Mouse (Mus musculus) hindbrain, postnatal 0 days (tissue): Measurements from ENCODE around the gene Ntm. TPM values are rescaled to one million over a fixed set of nuclear protein-coding genes. Genes with fewer than 3 reads are reported as not detected.

Source experiments
- ATAC-seq: fragments of 200-750 bp; cut with Nextera tagmentation; 2 replicates; pipeline ENCODE4 v1.8.0; 2017; ENCODE audit warnings: mild to moderate bottlenecking, moderate TSS enrichment, moderate library complexity
- DNase-seq: peaks from one replicate; pipeline ENCODE4 v3.0.0-alpha.2; 2015; ENCODE audit warnings: low spot score
- H3K27ac ChIP-seq: fragments of 300-500 bp; sonication (generic); 2 replicates; pipeline ENCODE4 v1.5.1; 2014; ENCODE audit warnings: mild to moderate bottlenecking
- H3K27me3 ChIP-seq: fragments of 300-500 bp; sonication (generic); 2 replicates; pipeline ENCODE4 v1.6.1; 2014; ENCODE audit warnings: low read length, mixed read lengths; ENCODE audit not compliant: insufficient read depth
- H3K36me3 ChIP-seq: fragments of 300-500 bp; sonication (generic); 2 replicates; pipeline ENCODE4 v1.6.1; 2014; ENCODE audit warnings: low read length, mixed read lengths; ENCODE audit not compliant: insufficient read depth
- H3K4me1 ChIP-seq: fragments of 300-500 bp; sonication (generic); 2 replicates; pipeline ENCODE4 v1.6.1; 2014; ENCODE audit warnings: antibody characterized with exemption, low read length, mixed read lengths; ENCODE audit not compliant: insufficient read depth
- H3K4me2 ChIP-seq: fragments of 300-500 bp; sonication (generic); 2 replicates; pipeline ENCODE4 v1.6.1; 2014; ENCODE audit warnings: low read depth, mild to moderate bottlenecking, low read length, moderate library complexity, mixed read lengths
- H3K4me3 ChIP-seq: fragments of 300-500 bp; sonication (generic); 2 replicates; pipeline ENCODE4 v1.5.1; 2014; ENCODE audit warnings: low read length
- H3K9ac ChIP-seq: fragments of 300-500 bp; sonication (generic); replicated peaks from 2 replicates; pipeline ENCODE4 v1.6.1; 2014; ENCODE audit warnings: mild to moderate bottlenecking, low read length, moderate library complexity, mixed read lengths
- H3K9me3 ChIP-seq: fragments of 300-500 bp; sonication (generic); 2 replicates; pipeline ENCODE4 v1.6.1; 2016; ENCODE audit warnings: low read length, mixed read lengths
- CTCF ChIP-seq: IDR thresholded peaks from 2 replicates; pipeline ENCODE4 v1.5.1; 2016; ENCODE audit warnings: antibody characterized with exemption, control low read depth, low read depth
- WGBS: fragments of 180-500 bp; shearing (Covaris S2); extraction: QIAGEN DNeasy Blood & Tissue Kit; methylation state at CpG from one replicate; pipeline ENCODE4 v1.1.7; 2014; 5-methylcytosine and 5-hydroxymethylcytosine counted together
- polyA plus RNA-seq: library from polyadenylated mRNA; unstranded; fragments of >200 nt; fragmentation: Nextera tagmentation; extraction: Ambion mirVana; gene quantifications from 2 replicates; pipeline ENCODE4 v1.2.1, GENCODE M21; 2015
- total RNA-seq: library from RNA; depleted of rRNA; stranded (reverse); fragments of >200 nt; gene quantifications from 2 replicates; pipeline ENCODE4 v1.2.3, GENCODE M21; 2014

The Ntm gene
- total and polyA plus RNA-seq, 2 experiments from 2014 or later: 208 to 268 TPM

- Histone ChIP-seq H3K4me2 (no peak overlapping the region), H3K9ac (no peak overlapping the region), H3K36me3 (no peaks in the 10 kb centered on the region), H3K4me1 (peaks cover 18% of the 10 kb centered on the region; the same call in 1 of the 2 replicates), H3K9me3 (no peaks in the 10 kb centered on the region), H3K4me3 (no peak overlapping the region), H3K27me3 (no peaks in the 10 kb centered on the region), H3K27ac (no peak overlapping the region)
- DNase-seq (no peak), ATAC-seq (no peak)
- no peak for TF ChIP-seq CTCF
- 44% methylated on average over 4 of the region's 4 CpGs for WGBS
These were observed 193.6 kb downstream of the Ntm start for GRCm38 (mm10) chr9:29769361-29769760.

- DNase-seq: no peak
- no peaks in the 10 kb centered on the region for H3K27me3 ChIP-seq
- no peak overlapping the region for H3K9ac ChIP-seq
- peaks cover 28% of the 10 kb centered on the region for H3K4me1 ChIP-seq
- ATAC-seq: 0 out of 2 replicates have a peak, but pooled peaks have one; percentile 30
- H3K4me3 ChIP-seq: no peak overlapping the region
- no peaks in the 10 kb centered on the region for H3K9me3 ChIP-seq
- no peak for TF ChIP-seq CTCF
- H3K4me2 ChIP-seq: no peak overlapping the region
- no peaks in the 10 kb centered on the region for H3K36me3 ChIP-seq
- WGBS: 44% methylated on average over 6 of the region's 6 CpGs
- H3K27ac ChIP-seq: peak overlapping the region; percentile 22
These were observed 196.7 kb downstream of the Ntm start for GRCm38 (mm10) chr9:29765990-29766980.

GRCm38 (mm10) chr9:29763338-29763737 is 199.6 kb downstream of the Ntm start:
- H3K27me3 ChIP-seq: no peaks in the 10 kb centered on the region
- TF ChIP-seq CTCF: no peak
- H3K4me3 ChIP-seq: no peak overlapping the region
- H3K36me3 ChIP-seq: no peaks in the 10 kb centered on the region
- ATAC-seq: no peak
- H3K9ac ChIP-seq: no peak overlapping the region
- DNase-seq: no peak
- H3K9me3 ChIP-seq: no peaks in the 10 kb centered on the region
- no peak overlapping the region for H3K4me2 ChIP-seq
- H3K27ac ChIP-seq: no peak overlapping the region
- H3K4me1 ChIP-seq: peaks cover 25% of the 10 kb centered on the region
- WGBS: 74% methylated on average over 4 of the region's 4 CpGs

GRCm38 (mm10) chr9:29761952-29762586 is 200.9 kb downstream of the Ntm start:
- H3K4me1 ChIP-seq: peaks cover 25% of the 10 kb centered on the region
- H3K4me2 ChIP-seq: no peak overlapping the region
- H3K27ac ChIP-seq: peak overlapping the region; percentile 36; the same call in 1 of the 2 replicates
- H3K9me3 ChIP-seq: no peaks in the 10 kb centered on the region
- no peaks in the 10 kb centered on the region for H3K36me3 ChIP-seq
- 23% methylated on average over 8 of the region's 8 CpGs for WGBS
- no peak for TF ChIP-seq CTCF
- H3K4me3 ChIP-seq: no peak overlapping the region
- DNase-seq (peak; percentile 13), ATAC-seq (peak; percentile 42; the same call in 1 of the 2 replicates)
- no peaks in the 10 kb centered on the region for H3K27me3 ChIP-seq
- no peak overlapping the region for H3K9ac ChIP-seq

GRCm38 (mm10) chr9:29761511-29761910 is 201.4 kb downstream of the Ntm start:
- no peaks in the 10 kb centered on the region for H3K36me3 ChIP-seq
- peaks cover 25% of the 10 kb centered on the region for H3K4me1 ChIP-seq
- TF ChIP-seq CTCF: no peak
- H3K27ac ChIP-seq: peak overlapping the region; percentile 36; the same call in 1 of the 2 replicates
- no peaks in the 10 kb centered on the region for H3K27me3 ChIP-seq
- H3K9me3 ChIP-seq: no peaks in the 10 kb centered on the region
- peak; percentile 56; the same call in 1 of the 2 replicates for ATAC-seq
- WGBS: 60% methylated on average over 5 of the region's 5 CpGs
- no peak overlapping the region for H3K4me2 ChIP-seq
- no peak overlapping the region for H3K9ac ChIP-seq
- H3K4me3 ChIP-seq: no peak overlapping the region
- no peak for DNase-seq

GRCm38 (mm10) chr9:29759940-29760339 is 203.0 kb downstream of the Ntm start:
- no peak for ATAC-seq
- TF ChIP-seq CTCF: no peak
- 68% methylated on average over 3 of the region's 3 CpGs for WGBS
- peaks cover 21% of the 10 kb centered on the region for H3K4me1 ChIP-seq
- DNase-seq: peak; percentile 23
- no peak overlapping the region for H3K27ac ChIP-seq
- H3K9ac ChIP-seq: no peak overlapping the region
- H3K36me3 ChIP-seq: no peaks in the 10 kb centered on the region
- H3K27me3 ChIP-seq: no peaks in the 10 kb centered on the region
- no peak overlapping the region for H3K4me2 ChIP-seq
- H3K9me3 ChIP-seq: no peaks in the 10 kb centered on the region
- H3K4me3 ChIP-seq: no peak overlapping the region
